Mouse (Mus musculus) embryonic fibroblast, embryonic 13.5 days (primary cell): ENCODE data around the gene Coro1a.

Experiments used
- CTCF ChIP-seq: IDR thresholded peaks from 2 replicates; pipeline ENCODE4 v1.5.1; 2011; ENCODE audit warnings: mild to moderate bottlenecking, control low read depth, low read length, moderate library complexity, borderline replicate concordance; ENCODE audit not compliant: insufficient read depth
- POLR2A ChIP-seq: IDR thresholded peaks from 2 replicates; pipeline ENCODE4 v1.6.1; 2011; ENCODE audit warnings: low read depth, mild to moderate bottlenecking, control low read depth, low read length, moderate library complexity

- TF ChIP-seq CTCF, result peak; percentile 93
- no peak for TF ChIP-seq POLR2A
Measured at GRCm38 (mm10) chr7:126701070-126701469, 6.5 kb downstream of the Coro1a start.
